Mouse (Mus musculus): ENCODE data around the gene Fam189b. TPM values are rescaled to one million over a fixed set of nuclear protein-coding genes. Genes with fewer than 3 reads are reported as not detected.

Gene Fam189b
- total RNA-seq, 2 experiments from 2014 or later: 27.2 to 34.1 TPM

DNA sequence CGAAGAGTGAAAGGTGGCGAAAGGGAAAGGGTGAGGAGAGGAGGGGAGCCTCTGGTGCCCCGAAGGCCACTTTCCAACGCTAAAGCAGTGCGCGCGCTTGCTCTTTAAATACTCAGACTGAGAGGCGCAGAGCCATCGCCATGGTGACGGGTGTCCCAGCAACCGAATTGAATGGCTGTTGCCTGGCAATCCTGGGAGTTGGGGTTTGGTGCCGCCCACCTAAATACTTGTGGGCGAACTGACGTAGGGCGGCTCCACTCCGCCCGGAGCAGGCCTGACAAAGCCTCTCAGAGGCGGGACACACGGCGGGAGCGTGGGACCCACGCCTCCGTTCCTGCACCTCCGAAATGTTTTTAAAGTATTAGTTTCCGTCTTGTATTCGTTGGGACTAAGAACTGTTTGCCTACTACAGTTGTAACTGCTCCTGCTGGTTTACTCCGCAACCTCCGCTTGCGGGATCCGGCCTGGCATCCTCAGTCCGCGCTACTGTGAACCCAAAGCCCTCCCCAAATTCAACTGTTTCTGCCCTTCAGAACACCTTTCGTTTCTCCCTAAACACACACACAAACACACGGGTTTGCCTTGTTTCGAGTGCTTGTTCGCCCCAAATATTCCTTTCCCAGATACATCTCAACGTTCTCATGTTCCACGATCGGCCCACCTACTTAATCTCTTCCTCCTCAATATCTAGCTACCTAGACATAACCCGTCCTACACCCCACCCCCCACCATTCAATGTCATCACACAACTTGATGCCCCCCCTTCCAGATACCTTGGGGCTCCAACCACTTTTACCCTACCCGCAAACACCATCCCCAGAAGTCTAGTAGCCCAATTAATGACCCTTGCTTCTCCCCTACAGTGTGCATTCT is 44.6 kb downstream of the Fam189b start:
- peak; percentile 70 to 77 for DNase-seq (ENCODE audit: low spot score in 2 of 2)

DNA sequence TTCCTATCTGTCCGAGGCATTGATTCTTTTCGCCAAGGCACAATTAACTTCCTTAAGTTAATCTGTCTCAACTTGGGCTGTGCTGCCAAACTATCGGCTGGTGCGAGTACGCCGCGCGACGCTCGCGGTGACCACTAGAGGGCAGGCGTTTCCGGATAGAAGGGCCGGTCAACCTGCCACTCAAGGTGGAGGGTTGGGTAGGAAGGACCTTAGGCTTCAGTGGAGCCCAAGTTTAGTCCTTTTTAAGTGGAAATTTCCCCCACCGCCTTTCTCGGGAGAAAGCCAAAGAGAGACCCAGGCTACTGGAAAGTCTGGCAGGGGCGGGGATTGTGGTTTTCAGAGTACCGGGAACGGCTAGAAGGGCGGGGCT is 45.2 kb downstream of the Fam189b start:
- peak; percentile 64 to 79 for DNase-seq (ENCODE audit: low spot score in 2 of 2)

GRCm38 (mm10) chr3:89228836-89229235 is 45.9 kb downstream of the Fam189b start, which contains the start of gene Muc1:
Muc1 (plus strand) TSS chr3:89229057.
- no peak for DNase-seq (ENCODE audit: low spot score in 2 of 2)

GRCm38 (mm10) chr3:89229276-89229675 is 46.3 kb downstream of the Fam189b start:
- no peak for DNase-seq (ENCODE audit: low spot score in 2 of 2)

DNA sequence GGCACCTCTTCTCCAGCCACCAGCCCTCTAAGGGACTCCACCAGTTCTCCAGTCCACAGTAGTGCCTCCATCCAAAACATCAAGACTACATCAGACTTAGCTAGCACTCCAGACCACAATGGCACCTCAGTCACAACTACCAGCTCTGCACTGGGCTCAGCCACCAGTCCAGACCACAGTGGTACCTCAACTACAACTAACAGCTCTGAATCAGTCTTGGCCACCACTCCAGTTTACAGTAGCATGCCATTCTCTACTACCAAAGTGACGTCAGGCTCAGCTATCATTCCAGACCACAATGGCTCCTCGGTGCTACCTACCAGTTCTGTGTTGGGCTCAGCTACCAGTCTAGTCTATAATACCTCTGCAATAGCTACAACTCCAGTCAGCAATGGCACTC is 47.6 kb downstream of the Fam189b start:
- DNase-seq (ENCODE audit: low spot score in 2 of 2): no peak

GRCm38 (mm10) chr3:89231345-89231744 is 48.4 kb downstream of the Fam189b start:
- no peak for DNase-seq (ENCODE audit: low spot score in 2 of 2)

DNA sequence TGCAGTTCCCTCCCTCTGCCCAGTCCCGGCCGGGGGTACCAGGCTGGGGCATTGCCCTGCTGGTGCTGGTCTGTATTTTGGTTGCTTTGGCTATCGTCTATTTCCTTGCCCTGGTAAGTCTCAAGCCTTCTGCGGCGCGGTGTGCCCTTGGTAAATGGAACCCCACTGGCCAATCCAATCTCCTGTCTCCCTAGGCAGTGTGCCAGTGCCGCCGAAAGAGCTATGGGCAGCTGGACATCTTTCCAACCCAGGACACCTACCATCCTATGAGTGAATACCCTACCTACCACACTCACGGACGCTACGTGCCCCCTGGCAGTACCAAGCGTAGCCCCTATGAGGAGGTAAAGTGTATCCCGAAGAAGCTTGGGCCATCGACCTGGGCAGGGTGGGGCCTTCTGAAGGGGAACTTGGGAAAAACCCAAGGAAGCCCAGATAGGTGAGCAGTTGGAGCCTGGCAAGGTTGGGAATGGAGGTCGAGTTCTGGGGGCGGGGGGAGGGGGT is 48.9 kb downstream of the Fam189b start:
- no peak for DNase-seq (ENCODE audit: low spot score in 2 of 2)

DNA sequence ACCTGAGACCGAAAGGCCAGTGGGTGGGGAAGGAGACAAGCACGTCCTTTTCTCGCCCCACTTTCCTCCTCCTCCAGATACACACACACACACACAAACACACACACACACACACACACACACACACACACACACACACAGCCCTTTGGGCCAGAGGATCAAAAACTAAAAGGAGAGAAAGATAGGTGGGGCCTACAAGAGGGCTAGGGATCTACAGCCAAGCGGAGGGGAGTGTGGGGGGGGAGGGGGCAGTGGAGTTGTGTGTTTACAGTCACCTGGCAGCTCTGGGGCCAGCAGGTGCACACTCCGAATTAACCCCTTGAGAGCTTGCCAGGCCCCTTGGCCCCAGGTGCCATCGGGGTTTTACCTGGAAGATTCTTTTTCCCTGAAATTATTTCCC is 49.7 kb downstream of the Fam189b start:
- DNase-seq (ENCODE audit: low spot score in 2 of 2): no peak

DNA sequence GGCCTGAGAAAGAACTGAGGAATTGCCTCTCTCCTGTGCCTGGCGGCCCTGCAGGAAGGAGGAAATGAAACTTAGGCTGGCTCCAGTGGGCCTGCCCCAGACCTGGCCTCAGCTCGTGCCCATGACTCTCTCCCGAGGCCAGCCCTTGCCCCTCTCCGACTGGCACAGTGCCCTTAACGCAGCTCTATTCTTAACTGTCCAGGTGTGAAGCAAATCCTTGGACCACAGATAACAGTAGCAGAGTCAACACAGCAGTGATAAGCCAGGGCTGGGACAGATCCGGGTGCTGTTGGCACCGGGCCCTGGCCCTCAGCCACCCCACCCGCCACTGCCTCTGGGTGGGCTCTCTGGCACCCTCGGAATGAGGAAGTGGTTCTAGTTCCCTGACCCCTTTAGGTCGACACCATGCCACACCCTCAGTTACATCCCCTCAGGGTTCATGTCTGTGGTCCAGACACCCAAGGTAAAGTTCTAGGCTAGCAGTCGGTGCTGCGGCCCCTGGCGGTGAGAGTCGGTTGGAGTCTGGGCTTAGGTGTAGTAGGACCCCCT is 50.7 kb downstream of the Fam189b start:
- DNase-seq (ENCODE audit: low spot score in 2 of 2): no peak

- DNase-seq (ENCODE audit: low spot score in 2 of 2): no peak
These were observed 53.6 kb downstream of the Fam189b start for GRCm38 (mm10) chr3:89236516-89236915.

DNA sequence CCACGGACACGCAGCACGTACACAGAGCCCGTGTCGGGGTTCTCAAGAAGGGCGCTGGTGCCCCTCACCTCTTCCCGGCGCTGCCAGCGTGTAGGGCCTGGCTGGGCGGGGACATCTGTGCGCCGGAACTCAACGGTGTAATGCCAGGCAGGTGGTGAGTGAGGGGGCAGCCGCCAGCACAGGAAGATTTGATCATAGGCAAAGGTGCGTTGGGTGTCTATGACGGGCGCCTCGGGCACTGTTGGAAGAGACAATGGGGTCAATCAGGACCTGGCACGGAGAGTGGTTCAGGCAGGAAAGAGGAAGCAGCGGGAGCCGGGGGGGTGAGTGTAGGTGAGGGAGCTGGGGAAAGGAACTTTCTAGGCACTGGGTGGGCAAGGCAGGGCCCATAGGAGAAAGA is 54.7 kb downstream of the Fam189b start:
- no peak for DNase-seq (ENCODE audit: low spot score in 2 of 2)

- DNase-seq (ENCODE audit: low spot score in 2 of 2): no peak
These were observed 55.6 kb downstream of the Fam189b start for GRCm38 (mm10) chr3:89238494-89238893.

Small RNA genes within 50 kb of the gene (microRNA-seq; reads per million reads assigned to microRNA genes)
- gene Mir92b: 92.3 reads per million, percentile 45 among the genes with 10 or more reads in this experiment

Other genes with a start within 250 kb of the Fam189b start
- 10 to 100 TPM; 47.3 to 51.6 TPM for gene Ash1l, start 232.5 kb upstream of the Fam189b start, total RNA-seq (2021)
- 100 to 1,000 TPM; 115 to 118 TPM for gene Dap3, start 232.0 kb upstream of the Fam189b start, total RNA-seq (2021)
- 10 to 100 TPM; 21.9 to 27.4 TPM for gene Rusc1, start 89.8 kb upstream of the Fam189b start, total RNA-seq (2021)
- gene Gm43738, start 82.0 kb upstream of the Fam189b start, total RNA-seq (2021): not detected
- gene Fdps, start 81.2 kb upstream of the Fam189b start, total RNA-seq (2021): 10 to 100 TPM; 79.4 to 85.0 TPM
- gene Pklr, start 47.0 kb upstream of the Fam189b start, total RNA-seq (2021): 10 to 100 TPM; 11.2 to 24.5 TPM
- gene Hcn3, start 22.9 kb upstream of the Fam189b start, total RNA-seq (2021): 10 to 100 TPM; 15.0 to 17.8 TPM
- gene Clk2, start 18.3 kb upstream of the Fam189b start, total RNA-seq (2021): 100 to 1,000 TPM; 103 TPM
- gene Scamp3, start 5.7 kb upstream of the Fam189b start, total RNA-seq (2021): 100 to 1,000 TPM; 114 to 122 TPM
- 10 to 100 TPM; 60.8 to 61.2 TPM for gene Gba, start 19.8 kb downstream of the Fam189b start, total RNA-seq (2021)
- gene Thbs3, start 32.0 kb downstream of the Fam189b start, total RNA-seq (2021): 10 to 100 TPM; 31.1 to 36.7 TPM
- gene Mtx1, start 43.9 kb downstream of the Fam189b start, total RNA-seq (2021): 100 to 1,000 TPM; 179 to 182 TPM
- gene Muc1, start 45.9 kb downstream of the Fam189b start, total RNA-seq (2021): 1 to 10 TPM; 1.2 to 8.9 TPM
- gene Krtcap2, start 62.8 kb downstream of the Fam189b start, total RNA-seq (2021): 100 to 1,000 TPM; 120 to 130 TPM
- gene Trim46, start 63.2 kb downstream of the Fam189b start, total RNA-seq (2021): 1 to 10 TPM; 3.4 to 4.9 TPM
- 100 to 1,000 TPM; 108 TPM for gene Dpm3, start 76.2 kb downstream of the Fam189b start, total RNA-seq (2021)
- 10 to 100 TPM; 62.4 to 63.1 TPM for gene Slc50a1, start 87.4 kb downstream of the Fam189b start, total RNA-seq (2021)
- gene Efna1, start 98.0 kb downstream of the Fam189b start, total RNA-seq (2021): 10 to 100 TPM; 32.1 to 35.2 TPM
- 1 to 10 TPM in 1 of 2 experiments, under 1 TPM in 1; 0.84 to 1.6 TPM for gene Efna3, start 139.8 kb downstream of the Fam189b start, total RNA-seq (2021)
- gene Efna4, start 154.9 kb downstream of the Fam189b start, total RNA-seq (2021): 1 to 10 TPM; 3.3 to 6.1 TPM
- gene Adam15, start 166.9 kb downstream of the Fam189b start, total RNA-seq (2021): 10 to 100 TPM; 60.7 to 74.6 TPM
- gene Dcst2, start 178.8 kb downstream of the Fam189b start, total RNA-seq (2021): under 1 TPM; 0.25 to 0.48 TPM
- gene Dcst1, start 182.1 kb downstream of the Fam189b start, total RNA-seq (2021): 1 to 10 TPM in 1 of 2 experiments, under 1 TPM in 1; 0.81 to 1.2 TPM
- 10 to 100 TPM; 41.8 to 47.2 TPM for gene Zbtb7b, start 211.6 kb downstream of the Fam189b start, total RNA-seq (2021)
- gene Lenep, start 219.7 kb downstream of the Fam189b start, total RNA-seq (2021): not detected
- gene Flad1, start 228.7 kb downstream of the Fam189b start, total RNA-seq (2021): 10 to 100 TPM; 30.9 to 36.8 TPM
- 10 to 100 TPM; 64.2 to 66.3 TPM for gene Cks1b, start 235.2 kb downstream of the Fam189b start, total RNA-seq (2021)
- gene Shc1, start 235.3 kb downstream of the Fam189b start, total RNA-seq (2021): 100 to 1,000 TPM; 142 to 145 TPM
- gene Pygo2, start 247.1 kb downstream of the Fam189b start, total RNA-seq (2021): 10 to 100 TPM; 43.0 to 44.3 TPM